Mouse (Mus musculus): ENCODE measurements at regions not wholly inside any gene's neighbourhood (a gene's known extent, or its start where the extent isn't known, plus 50 kb on each side); places are given as distances from the start of the nearest gene placed in this dataset.

DNA sequence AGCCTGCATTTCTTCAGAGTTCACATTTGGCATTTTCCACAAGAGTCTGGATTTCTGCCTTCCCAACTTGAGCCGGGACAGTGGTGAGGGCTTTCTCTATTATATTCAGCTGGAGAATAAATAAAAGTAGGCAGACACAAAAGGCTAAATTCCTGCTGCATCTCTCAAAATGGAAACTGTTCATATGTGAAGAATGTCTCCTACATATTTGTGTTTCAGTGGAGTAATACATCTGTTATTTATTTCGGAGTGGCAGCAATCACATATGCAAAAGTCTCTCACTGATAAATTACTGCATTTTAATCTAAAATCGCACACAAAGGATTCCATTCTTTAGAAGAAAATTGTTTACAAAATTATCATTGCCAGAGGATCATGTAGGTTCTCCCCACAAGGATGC is 230.9 kb upstream of the Tank start:
- DNase-seq, result no peak

DNA sequence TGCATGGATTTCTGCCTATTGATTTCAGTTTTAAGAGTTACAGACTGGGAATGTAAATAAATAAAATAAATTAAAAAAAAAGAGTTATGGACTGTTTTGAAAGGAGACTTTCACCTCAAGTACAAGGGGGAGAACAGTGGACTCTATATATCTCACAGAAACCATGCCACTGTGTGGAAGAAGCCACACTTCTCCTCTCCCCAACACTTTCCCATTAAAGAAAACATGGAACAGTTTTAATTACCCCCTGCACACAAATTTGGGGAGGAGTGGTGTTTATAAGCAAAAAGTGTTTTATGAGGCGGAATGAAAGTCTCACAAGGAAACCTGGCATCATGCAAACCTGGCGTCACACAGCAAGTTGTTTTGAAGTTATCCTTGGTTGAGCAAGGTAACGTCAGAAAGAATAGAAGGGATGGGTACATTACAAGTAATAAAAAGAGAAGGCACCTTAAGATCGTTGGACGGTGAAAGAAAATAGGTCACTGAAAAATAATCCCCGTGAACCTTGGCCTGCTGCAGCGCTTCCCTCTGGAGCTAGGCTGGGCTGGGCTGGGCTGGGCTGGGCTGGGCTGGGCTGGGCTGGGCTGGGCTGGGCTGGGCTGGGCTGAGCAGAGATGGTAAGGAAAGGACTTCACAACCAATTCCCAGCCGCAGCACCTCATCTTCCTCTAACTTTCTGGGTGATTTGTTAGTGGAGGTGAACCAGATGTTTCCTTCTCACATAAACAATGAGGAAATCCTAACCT is 232.2 kb upstream of the Tank start:
- DNase-seq, result no peak

DNA sequence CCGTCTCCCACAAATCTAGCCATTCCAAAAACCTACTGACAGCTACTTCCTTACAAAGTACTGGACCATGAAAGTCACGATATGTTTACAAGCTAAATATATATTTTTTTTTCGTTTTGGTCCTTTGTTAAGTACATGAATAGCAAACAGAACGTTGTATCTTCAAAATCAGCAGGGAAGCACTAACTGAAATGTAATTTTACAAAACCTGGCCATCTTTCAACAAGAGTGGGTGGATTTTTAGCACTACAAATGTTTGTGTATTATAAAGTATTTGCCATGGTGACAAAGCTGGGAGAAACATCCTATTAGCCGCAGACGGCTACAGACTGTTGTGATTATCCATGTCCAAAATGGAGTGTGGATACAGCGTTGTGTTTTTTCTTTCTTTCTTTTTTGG is 233.1 kb upstream of the Tank start:
- DNase-seq, result no peak

DNA sequence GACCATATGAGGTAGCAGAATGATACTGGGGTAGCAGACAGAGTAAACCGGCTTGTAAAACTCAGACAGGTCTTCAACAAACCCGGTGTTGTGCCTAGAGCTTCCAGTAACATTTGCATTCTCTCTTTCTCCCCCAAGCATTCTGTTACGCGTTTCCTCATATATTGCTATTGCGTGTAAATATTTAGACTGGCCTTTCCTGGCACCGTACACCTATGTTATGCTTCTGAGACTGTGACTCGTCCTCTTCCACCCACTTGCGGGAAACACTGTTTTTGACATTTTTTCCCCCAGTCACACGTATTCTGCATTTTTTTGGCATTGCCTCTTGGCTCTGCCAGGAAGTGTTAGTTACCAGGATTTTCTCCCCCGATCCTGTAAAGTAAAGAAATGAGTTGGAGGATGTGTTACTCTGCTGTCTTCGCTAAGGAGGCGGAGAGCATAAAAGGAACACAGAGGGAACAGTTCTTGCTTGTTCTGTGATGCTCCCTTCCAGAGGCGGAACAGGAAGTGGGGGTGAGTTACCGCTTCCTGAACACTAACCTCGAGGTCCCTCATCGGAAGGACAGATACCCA is 233.7 kb upstream of the Tank start:
- peak; percentile 41 for DNase-seq

DNA sequence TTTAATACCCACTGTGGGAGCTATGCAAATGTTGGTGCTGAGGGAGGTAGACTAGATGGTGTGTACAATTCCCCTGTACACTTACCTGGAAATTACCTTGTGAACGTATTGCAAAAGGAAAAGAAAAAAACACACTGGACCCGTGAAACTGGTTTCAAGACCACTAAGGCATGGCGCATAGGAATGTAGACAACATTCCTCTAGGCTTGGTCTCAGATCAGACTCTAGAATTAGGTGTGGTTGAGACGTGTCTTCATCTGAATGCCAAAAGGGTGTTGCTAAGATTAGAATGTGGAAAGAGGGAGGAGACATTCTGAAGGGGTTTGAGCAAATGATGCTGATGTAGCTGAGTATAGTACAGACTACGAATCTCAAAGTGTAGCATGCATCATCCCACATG is 237.1 kb upstream of the Tank start:
- DNase-seq, result no peak

DNA sequence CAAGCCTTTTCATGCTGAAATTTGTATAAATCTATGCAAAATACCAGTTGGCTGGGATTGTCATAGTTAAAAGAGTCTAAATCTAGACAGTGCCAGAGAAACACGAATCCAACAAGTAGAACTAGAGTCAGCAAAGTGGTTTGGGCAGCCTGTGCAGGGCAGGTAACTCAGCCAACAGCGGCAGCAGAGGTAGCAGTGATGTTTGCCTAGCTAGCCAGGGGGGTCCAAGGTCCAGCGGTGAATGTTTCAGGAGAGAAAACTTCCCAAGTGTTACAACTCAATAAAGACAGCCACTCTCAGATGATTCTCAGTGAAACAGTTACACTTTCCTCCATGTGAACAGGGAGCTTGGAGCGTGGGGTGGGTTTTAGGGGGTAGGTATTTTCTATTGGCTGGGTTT is 259.2 kb upstream of the Tank start:
- no peak for DNase-seq

DNA sequence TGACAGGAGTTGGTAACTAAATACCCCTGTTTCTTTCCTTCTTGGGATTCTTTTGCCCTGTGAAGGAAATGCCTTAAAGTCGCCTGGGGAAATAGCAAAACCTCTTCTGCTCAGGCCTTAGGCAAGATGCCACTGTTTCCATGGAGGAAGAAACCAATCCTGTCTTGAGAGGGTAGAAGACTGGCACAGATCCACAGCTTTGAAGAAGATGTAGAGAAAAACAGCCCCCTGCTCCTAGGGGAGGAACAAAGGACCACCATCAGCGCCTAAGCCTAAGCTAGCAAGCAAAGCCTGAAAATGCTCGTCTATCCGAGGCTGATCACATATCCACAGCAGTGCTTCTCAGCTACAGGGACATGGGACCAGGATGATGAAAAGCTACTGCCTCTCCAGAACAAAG is 268.0 kb upstream of the Tank start:
- DNase-seq, result no peak

DNA sequence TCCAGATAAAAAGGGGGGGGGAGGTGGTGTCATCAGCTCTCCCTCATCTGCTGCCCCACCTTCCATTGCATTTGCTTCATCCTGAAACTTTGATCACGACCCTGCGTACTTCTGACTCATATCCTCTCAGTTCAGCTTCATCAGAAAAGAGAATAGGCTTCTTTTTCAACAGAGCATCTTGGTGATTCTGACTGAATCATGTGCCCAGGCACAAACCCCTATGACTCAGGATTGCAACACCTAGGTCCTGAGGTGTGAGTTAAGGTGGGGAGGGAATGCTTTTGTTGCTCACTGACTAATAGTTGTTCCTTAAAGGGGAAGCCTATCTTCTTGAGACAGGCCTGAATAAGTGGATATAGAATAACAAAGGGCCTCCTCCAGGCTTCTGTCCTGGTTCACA is 269.2 kb upstream of the Tank start:
- DNase-seq, result no peak

DNA sequence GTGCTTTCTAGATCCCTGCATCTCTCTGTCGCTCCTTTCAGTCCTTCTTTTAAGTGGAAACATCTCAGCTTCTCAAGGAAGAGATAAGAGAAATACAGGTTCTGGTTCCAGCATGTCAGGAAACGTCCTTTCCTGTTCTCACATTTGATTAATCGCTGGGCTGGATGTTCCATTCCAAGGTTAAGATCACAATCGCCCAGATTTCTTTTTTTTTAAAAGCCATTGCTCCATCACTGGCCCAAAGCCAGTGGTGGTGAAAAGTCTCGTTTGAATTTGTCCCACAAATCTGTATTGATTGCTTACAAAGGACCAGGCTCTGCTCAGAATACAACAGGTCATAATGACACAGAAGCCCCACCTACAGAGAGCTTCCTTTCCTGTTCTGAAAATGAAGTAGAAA is 281.2 kb upstream of the Tank start:
- peak; percentile 32 for DNase-seq

DNA sequence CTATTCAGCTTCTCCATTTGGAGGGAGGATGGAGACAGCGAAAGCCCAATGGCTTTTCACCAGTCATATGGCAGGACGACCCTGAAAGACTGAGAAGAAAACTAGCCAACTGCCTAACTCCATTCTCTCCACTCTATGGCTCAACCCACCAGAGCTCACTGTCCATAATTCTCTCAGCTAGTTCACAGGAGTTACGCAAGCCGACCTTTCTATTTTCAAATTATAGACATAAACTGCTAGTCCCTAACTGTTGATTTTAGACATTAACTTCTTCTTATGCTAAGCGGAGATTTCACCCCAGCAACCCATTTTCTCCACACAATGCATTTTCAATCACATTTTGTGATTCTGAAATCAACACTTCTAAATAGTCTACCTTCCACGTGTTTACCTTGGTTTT is 281.8 kb upstream of the Tank start:
- DNase-seq, result no peak

DNA sequence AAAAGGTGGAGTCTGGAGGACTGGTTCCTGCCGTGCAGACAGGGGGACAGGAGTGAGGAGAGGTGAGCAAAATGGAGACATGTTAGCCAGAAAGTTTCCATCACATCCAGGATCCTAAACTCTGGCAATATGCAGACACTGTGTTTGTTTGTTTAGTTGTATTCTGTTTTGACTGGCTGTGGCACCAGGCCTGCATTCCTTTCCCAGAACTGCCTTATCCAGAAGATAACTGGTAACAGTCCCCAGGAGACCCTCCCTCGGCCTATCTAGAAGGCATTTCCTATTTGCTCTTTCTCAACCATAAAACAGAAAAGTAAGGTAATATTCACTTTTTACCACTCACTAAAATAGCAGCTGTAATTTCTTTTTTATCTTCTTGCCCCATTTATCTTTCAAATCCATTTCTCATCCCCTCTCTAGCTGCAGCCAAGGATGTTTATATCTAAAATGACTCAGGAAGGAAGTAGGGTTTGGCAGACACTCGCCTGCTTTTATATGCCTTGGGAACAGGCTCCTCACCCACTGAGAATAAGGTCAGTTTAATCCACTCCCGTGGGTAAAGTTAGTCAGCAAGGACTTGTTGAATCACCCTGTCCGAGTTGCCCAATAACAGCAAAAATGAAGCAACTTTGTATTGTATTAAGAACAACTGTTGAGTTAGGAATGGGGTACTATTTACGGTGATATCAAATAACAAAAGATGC is 283.0 kb upstream of the Tank start:
- peak; percentile 41 for DNase-seq

DNA sequence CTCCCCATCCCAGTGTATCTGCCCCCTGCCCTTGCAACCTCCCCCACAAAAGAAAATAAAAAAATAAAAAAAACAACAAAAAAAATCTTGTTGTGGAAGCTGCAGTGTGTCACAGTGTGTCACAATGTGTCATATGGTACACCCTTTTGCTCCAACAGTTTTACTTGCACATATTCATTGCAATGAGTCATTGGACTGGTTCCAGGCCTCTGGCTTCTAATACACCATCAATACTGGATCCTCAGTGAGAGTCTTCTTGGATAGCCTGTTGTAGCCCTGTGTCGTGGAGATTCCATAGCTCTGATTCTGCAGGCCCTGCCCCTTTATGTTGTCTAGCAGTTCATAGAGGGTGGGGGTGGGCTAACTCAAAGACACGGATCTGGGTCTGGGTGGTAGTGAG is 290.1 kb upstream of the Tank start:
- DNase-seq, result no peak

DNA sequence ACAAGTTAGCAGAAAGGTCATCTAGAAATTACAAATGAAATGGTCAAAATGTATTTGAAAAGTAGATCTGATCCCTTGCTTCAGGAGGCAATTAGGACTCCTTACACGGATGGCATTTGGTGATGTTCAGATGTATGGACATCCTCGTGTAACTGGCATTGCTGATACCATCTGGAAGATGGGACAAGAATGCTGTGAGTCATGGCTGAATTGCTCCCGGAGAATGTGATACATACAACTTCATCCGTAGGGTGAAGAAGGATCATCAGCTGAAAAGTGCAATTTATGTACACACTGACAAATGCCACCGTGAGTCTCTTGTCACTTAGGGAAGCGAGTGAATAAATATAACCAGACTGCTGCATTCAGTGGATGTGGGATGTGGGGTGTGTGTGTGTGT is 293.7 kb upstream of the Tank start:
- no peak for DNase-seq

DNA sequence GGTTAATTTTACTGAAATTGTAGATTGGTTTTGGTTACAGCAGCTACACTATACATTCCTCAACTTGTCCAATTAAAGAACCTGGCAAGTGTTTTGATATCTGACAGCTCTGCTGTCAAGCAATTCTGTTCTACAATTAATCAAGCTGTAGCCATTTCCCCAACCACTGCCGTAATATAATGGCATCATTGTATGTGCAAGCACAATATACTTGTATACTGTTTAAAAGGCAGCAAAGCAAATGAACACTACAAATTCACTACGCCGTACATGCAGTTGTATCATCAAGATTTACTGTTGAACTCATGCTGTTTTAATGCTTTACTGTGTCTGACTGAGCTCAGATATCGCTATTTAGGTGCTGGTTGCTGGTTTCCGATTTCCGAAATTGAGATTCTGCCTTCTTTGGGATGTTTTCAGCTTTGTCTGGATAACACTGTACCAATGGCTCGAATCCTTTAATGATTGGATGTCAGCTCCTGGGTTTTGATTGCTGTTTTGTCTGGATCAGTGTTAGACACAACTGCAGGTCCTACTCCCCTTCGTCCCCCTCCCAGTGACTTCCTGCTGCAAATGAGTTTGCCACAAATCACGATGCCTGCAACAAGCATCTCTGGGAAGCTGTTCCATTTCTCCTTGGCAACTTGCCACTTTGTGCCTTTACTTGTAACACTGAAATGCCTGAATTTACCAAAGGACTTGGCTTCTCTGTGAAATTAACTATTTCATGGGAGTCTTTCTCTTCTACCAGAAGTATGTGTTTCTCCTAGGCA is 294.4 kb upstream of the Tank start:
- DNase-seq, result peak; percentile 22

DNA sequence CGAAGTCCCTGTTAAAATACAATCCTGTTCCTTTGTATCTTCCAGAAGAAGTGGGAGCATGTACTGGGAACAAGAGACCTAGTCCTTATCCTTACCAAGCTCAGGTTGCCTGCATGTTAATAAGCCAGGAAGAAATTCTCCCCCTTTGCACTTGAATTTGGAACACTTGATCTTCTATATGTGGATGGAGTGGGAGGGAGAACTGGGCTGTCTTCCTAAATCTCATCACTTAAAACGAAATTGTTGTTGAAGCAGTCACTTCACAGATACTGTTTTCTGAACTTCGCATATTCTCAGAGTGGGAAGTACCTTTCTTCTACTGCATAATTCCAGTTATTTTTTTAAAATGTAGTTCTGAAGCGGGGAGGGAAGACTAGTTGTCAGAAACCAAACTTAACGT is 305.7 kb upstream of the Tank start:
- no peak for DNase-seq

DNA sequence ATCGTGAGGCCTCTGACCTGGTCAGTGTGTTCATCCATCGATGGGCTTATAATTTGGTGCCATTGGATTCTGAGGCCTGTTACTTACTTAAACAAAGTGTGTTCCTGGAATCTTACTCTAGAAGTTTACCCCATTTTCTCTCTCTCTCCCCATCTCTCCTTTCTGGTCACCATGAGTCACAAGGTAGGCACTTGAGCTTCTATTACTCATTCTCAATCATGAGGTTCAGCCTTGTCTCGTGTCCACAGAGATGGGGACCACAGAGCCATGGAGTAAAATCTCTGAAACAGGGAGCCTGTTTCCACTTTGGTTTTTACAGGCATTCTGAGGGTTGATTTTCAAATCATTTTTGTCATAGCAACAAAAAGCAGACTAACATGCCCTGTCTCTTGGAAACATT is 304.7 kb upstream of the Rbms1 start:
- no peak for DNase-seq

DNA sequence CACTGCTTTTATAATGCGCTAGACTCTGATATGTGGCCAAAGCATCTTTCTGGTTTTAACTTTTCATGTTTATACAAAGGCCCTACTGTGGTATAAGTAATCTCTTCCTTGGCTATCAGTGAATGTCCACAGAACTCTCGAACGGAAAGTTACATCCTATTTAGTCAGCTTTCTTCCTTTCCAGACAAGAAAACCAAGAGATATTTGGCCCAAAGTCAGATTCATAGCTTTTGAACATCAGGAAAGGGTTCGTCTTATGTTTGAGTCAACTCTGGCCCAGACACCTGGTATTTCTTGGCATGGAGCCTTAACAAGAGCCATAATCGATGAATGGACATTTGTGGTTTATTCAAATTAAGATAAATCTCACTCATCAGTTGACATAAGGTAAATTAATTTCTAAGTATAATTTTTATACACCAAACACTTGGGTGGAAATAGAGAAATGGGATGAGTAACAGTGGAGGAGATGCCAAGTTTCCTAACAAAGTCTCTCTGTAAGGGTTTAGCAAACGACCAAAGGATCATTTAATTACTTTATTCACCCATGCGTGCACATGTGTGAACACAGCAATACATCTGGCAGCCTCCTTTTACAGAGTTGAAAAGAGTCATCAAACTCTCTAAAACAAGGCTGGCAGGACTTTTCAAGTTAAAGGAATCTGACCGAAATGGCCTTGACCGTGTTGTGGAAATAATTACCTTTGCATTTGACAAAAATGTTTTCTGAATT is 287.2 kb upstream of the Rbms1 start:
- DNase-seq, result no peak

DNA sequence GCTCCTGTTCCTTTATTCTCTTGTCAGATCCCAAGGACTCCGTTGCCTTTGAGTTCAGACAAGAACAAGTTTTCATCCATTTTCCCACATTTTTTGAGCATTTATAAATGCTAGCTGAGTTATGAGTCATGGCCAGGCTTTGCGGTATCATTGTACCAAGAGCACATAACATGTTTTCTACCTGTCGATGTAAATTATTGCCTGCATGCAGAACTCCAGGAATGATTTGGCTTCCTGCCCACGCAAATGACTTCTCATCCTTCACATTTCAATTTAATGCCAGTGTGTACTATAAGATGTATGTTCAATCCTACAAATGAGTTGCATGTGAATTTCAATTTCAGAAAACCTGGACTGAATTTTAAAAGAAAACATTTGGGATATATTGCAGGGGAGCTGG is 285.0 kb upstream of the Rbms1 start:
- DNase-seq, result no peak

DNA sequence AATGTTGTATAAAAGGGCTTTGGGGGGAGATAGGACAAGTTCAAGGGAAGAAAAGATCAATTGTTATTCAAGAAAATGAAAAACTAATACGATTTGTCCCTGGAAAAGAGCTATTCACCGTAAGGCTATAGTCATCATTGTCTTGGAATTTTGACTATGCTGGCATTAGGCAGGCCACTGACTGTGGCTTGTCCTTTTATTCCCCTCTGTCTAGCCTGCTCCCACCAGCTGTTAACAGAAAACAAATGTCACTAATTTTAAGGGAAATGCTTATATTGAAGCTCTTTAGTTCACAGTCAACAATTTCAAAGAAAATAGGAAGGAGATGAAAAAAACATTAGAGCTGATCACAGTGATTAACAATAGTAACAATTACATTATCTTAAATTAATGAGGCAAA is 284.3 kb upstream of the Rbms1 start:
- DNase-seq, result no peak

DNA sequence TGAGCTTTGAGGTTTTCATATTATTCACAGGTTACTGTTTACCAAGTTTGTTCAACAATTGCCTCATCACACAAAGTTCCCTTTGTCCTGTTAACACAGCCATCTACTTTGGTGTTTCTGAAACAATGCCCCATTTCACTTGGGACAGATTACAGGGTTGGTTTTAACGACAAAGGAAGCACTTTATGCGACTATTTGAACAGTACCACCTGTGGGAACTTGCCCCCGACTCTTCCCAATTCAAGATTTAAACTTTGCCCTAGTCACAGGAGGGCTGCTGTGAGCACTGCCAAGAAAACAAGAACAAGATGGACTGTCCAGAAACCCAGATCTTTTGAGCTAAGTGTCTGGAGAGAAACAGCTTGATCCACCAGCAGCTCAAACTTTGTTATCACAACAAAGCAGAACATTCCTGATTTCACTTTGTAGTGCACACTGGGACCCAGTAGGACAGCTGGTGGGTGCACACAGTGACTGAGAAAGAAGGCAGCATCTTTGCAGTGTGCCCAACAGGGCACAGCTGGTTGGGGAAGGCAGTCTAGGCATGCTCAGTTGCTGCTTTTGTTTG is 283.8 kb upstream of the Rbms1 start:
- DNase-seq, result no peak

DNA sequence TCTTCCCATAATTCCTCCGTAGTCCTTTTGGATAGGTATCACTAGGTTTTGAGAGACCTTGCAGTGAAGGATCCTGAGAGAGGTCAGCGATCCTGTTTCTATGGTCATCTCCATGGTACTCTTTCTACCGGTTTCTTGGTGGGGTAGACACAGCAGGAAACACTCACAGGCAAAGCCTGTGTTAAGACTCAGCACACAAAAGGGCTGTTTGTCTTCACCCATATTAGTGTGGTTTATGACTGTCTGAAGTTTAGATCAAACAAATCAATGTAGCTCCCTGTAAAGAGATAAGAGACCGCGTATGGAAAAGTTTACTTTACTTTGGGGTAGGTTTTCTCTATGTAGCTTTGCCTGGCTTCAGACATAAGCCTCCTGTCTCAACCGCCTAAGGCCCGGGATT is 282.5 kb upstream of the Rbms1 start:
- DNase-seq, result no peak

DNA sequence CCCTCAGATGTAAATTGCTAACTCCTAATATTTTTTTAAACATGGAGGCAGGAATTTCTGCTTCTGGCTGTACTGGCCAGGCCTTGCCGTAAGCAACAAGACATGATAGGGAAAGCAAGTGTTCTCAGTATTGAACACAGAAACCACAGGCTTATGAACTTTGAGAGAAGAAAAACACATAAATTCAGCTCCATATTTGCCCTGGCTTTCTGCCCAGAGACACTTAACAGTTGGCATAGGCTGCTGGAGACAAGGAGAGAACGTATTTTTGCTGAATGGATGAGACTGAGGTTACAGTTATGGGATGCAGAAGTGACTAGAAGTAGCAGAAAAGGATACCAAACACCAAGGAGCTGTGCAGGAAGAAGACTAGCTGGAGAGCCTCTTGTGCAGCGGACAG is 258.7 kb upstream of the Rbms1 start:
- peak; percentile 27 for DNase-seq

DNA sequence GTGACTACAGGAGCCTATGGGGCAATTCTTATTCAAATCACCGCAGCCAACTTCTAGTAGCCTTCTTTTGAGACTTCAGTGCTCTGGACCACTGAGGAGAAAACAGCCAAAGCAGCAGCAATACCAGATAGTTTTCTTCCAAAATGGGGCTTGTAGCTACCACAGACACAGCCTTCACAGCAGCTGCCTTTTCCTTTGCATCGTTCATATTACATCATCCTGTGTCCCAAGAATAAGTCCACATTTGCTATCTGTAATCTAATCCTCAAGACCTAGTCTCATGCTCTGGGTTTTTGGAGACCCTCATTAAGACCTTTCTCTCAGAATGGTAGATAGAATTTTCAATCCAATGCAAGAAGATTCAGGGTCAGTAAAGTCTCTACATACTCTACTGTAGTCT is 258.2 kb upstream of the Rbms1 start:
- no peak for DNase-seq

All from kidney, postnatal 10 days (tissue).